Mouse (Mus musculus) stomach, embryonic 16.5 days (tissue): ENCODE results near the gene Spryd7. TPM values are rescaled to one million over a fixed set of nuclear protein-coding genes. Genes with fewer than 3 reads are reported as not detected.
A peak's percentile ranks its signal among the peaks of the same experiment; 100 is the strongest.
"Not testable (repeated sequence)": the region's sequence is repeated elsewhere in the genome, so short reads cannot be mapped to it uniquely, and the experiment has no call there.

Experiments used
- ATAC-seq: fragments of 200-750 bp; cut with Nextera tagmentation; 2 replicates; pipeline ENCODE4 v1.8.0; 2017; ENCODE audit warnings: moderate number of reproducible peaks, moderate TSS enrichment; ENCODE audit not compliant: insufficient read depth, low FRiP score
- H3K27ac ChIP-seq: fragments of 300-500 bp; sonication (generic); 2 replicates; pipeline ENCODE4 v1.5.1; 2014; ENCODE audit warnings: low read length
- H3K27me3 ChIP-seq: fragments of 300-500 bp; sonication (generic); 2 replicates; pipeline ENCODE4 v1.6.1; 2014; ENCODE audit warnings: low read length, control low read depth, mixed read lengths; ENCODE audit not compliant: control insufficient read depth, insufficient read depth
- H3K36me3 ChIP-seq: fragments of 300-500 bp; sonication (generic); 2 replicates; pipeline ENCODE4 v1.6.1; 2014; ENCODE audit warnings: low read length; ENCODE audit not compliant: control insufficient read depth, insufficient read depth
- H3K4me1 ChIP-seq: fragments of 300-500 bp; sonication (generic); 2 replicates; pipeline ENCODE4 v1.6.1; 2014; ENCODE audit warnings: low read length, control low read depth, mixed read lengths; ENCODE audit not compliant: control insufficient read depth, insufficient read depth
- H3K4me2 ChIP-seq: fragments of 300-500 bp; sonication (generic); 2 replicates; pipeline ENCODE4 v1.6.1; 2014; ENCODE audit warnings: low read depth, low read length, mixed read lengths
- H3K4me3 ChIP-seq: fragments of 300-500 bp; sonication (generic); replicated peaks from 2 replicates; pipeline ENCODE4 v1.5.1; 2014; ENCODE audit warnings: mild to moderate bottlenecking, low read length
- H3K9ac ChIP-seq: fragments of 300-500 bp; sonication (generic); 2 replicates; pipeline ENCODE4 v1.6.1; 2014; ENCODE audit warnings: low read length
- H3K9me3 ChIP-seq: fragments of 300-500 bp; sonication (generic); replicated peaks from 2 replicates; pipeline ENCODE4 v1.6.1; 2016; ENCODE audit warnings: low read length, control low read depth; ENCODE audit not compliant: control insufficient read depth
- WGBS: fragments of 180-500 bp; shearing (Covaris S2); extraction: QIAGEN DNeasy Blood & Tissue Kit; methylation state at CpG from one replicate; pipeline ENCODE4 v1.1.7; 2014; 5-methylcytosine and 5-hydroxymethylcytosine counted together
- polyA plus RNA-seq: library from polyadenylated mRNA; unstranded; fragments of >200 nt; fragmentation: Nextera tagmentation; extraction: Ambion mirVana; gene quantifications from 2 replicates; pipeline ENCODE4 v1.2.1, GENCODE M21; 2015

Spryd7 gene
- polyA plus RNA-seq, 1 experiment from 2014 or later = 22.6 TPM

- no peak for ATAC-seq
- 5% methylated on average over 6 of the region's 6 CpGs for WGBS
- no peaks in the 10 kb centered on the region for H3K36me3 ChIP-seq
- peak overlapping the region; percentile 90 for H3K27ac ChIP-seq
- H3K27me3 ChIP-seq = no peaks in the 10 kb centered on the region
- H3K4me1 ChIP-seq = 0 out of 2 replicates have a peak, but pooled peaks cover 3% of the 10 kb centered on the region
- peak overlapping the region; percentile 88 for H3K9ac ChIP-seq
- H3K9me3 ChIP-seq = no peaks in the 10 kb centered on the region
- peak overlapping the region; percentile 81 for H3K4me3 ChIP-seq
- H3K4me2 ChIP-seq = peak overlapping the region; percentile 77
These were observed 776 bp downstream of the Spryd7 start for GRCm38 (mm10) chr14:61555931-61556288.

- WGBS = 90% methylated on average over 1 of the region's 1 CpGs
- ATAC-seq = no peak
- no peak overlapping the region for H3K9ac ChIP-seq
- no peaks in the 10 kb centered on the region for H3K9me3 ChIP-seq
- no peaks in the 10 kb centered on the region for H3K27me3 ChIP-seq
- H3K4me1 ChIP-seq = no peaks in the 10 kb centered on the region
- H3K27ac ChIP-seq = no peak overlapping the region
- H3K4me2 ChIP-seq = no peak overlapping the region
- H3K36me3 ChIP-seq = peaks cover 9% of the 10 kb centered on the region
- H3K4me3 ChIP-seq = no peak overlapping the region
These were observed 8.1 kb downstream of the Spryd7 start for GRCm38 (mm10) chr14:61548614-61549013.

- not testable (repeated sequence) for H3K4me1 ChIP-seq, H3K4me2 ChIP-seq, H3K9me3 ChIP-seq, H3K9ac ChIP-seq, H3K27ac ChIP-seq, H3K36me3 ChIP-seq, ATAC-seq, H3K4me3 ChIP-seq, H3K27me3 ChIP-seq
- WGBS = 82% methylated on average over 9 of the region's 11 CpGs
These were observed 18.9 kb downstream of the Spryd7 start for GRCm38 (mm10) chr14:61537772-61538171.

GRCm38 (mm10) chr14:61536631-61537264 lies 19.9 kb downstream of the Spryd7 start:
- no peaks in the 10 kb centered on the region for H3K4me1 ChIP-seq
- H3K36me3 ChIP-seq = 0 out of 2 replicates have a peak, but pooled peaks cover 3% of the 10 kb centered on the region
- WGBS = 86% methylated on average over 5 of the region's 5 CpGs
- H3K9ac ChIP-seq = no peak overlapping the region
- H3K27me3 ChIP-seq = no peaks in the 10 kb centered on the region
- H3K4me2 ChIP-seq = no peak overlapping the region
- no peak overlapping the region for H3K27ac ChIP-seq
- ATAC-seq = no peak
- no peaks in the 10 kb centered on the region for H3K9me3 ChIP-seq
- no peak overlapping the region for H3K4me3 ChIP-seq

- ATAC-seq = no peak
- H3K36me3 ChIP-seq = 0 out of 2 replicates have a peak, but pooled peaks cover 3% of the 10 kb centered on the region
- 84% methylated on average over 3 of the region's 3 CpGs for WGBS
These were observed 20.9 kb downstream of the Spryd7 start for GRCm38 (mm10) chr14:61535811-61536210.

GRCm38 (mm10) chr14:61530966-61531365 lies 25.7 kb downstream of the Spryd7 start:
- Histone ChIP-seq H3K36me3 (0 out of 2 replicates have a peak, but pooled peaks cover 3% of the 10 kb centered on the region), H3K4me2 (no peak overlapping the region), H3K27me3 (no peaks in the 10 kb centered on the region), H3K27ac (no peak overlapping the region), H3K9me3 (no peaks in the 10 kb centered on the region), H3K4me3 (no peak overlapping the region), H3K4me1 (no peaks in the 10 kb centered on the region), H3K9ac (no peak overlapping the region)
- no peak for ATAC-seq

More at GRCm38 (mm10) chr14:61535811-61536210, 20.9 kb downstream of the Spryd7 start:
- Histone ChIP-seq H3K4me2 (no peak overlapping the region), H3K9ac (no peak overlapping the region), H3K4me3 (no peak overlapping the region), H3K27ac (no peak overlapping the region), H3K4me1 (no peaks in the 10 kb centered on the region), H3K27me3 (no peaks in the 10 kb centered on the region), H3K9me3 (no peaks in the 10 kb centered on the region)

- 0 out of 2 replicates have a peak, but pooled peaks cover 1% of the 10 kb centered on the region for H3K36me3 ChIP-seq
- H3K4me1 ChIP-seq = no peaks in the 10 kb centered on the region
- H3K27ac ChIP-seq = no peak overlapping the region
- no peak for ATAC-seq
- 91% methylated on average over 2 of the region's 2 CpGs for WGBS
- no peaks in the 10 kb centered on the region for H3K9me3 ChIP-seq
- no peak overlapping the region for H3K4me3 ChIP-seq
- no peaks in the 10 kb centered on the region for H3K27me3 ChIP-seq
- H3K4me2 ChIP-seq = no peak overlapping the region
- no peak overlapping the region for H3K9ac ChIP-seq
These were observed 26.3 kb downstream of the Spryd7 start for GRCm38 (mm10) chr14:61530396-61530795.

- H3K9ac ChIP-seq = no peak overlapping the region
- 72% methylated on average over 7 of the region's 7 CpGs for WGBS
- H3K4me1 ChIP-seq = no peaks in the 10 kb centered on the region
- no peaks in the 10 kb centered on the region for H3K27me3 ChIP-seq
- no peak for ATAC-seq
- H3K4me3 ChIP-seq = no peak overlapping the region
- no peaks in the 10 kb centered on the region for H3K9me3 ChIP-seq
- no peak overlapping the region for H3K4me2 ChIP-seq
- no peaks in the 10 kb centered on the region for H3K36me3 ChIP-seq
- H3K27ac ChIP-seq = no peak overlapping the region
These were observed 27.2 kb downstream of the Spryd7 start for GRCm38 (mm10) chr14:61529533-61529932.

- Histone ChIP-seq H3K27ac (no peak overlapping the region), H3K9ac (no peak overlapping the region), H3K27me3 (no peaks in the 10 kb centered on the region), H3K4me2 (no peak overlapping the region), H3K4me1 (no peaks in the 10 kb centered on the region), H3K4me3 (no peak overlapping the region), H3K9me3 (no peaks in the 10 kb centered on the region), H3K36me3 (no peaks in the 10 kb centered on the region)
- 88% methylated on average over 2 of the region's 2 CpGs for WGBS
- no peak for ATAC-seq
These were observed 30.7 kb downstream of the Spryd7 start for GRCm38 (mm10) chr14:61526006-61526405.
